Mouse (Mus musculus): ENCODE measurements around the gene Slc16a2.

- TF ChIP-seq CTCF (IDR thresholded peaks at IDR 0.05; ENCODE audit: low read depth) = no peak
- TF ChIP-seq EP300 (IDR thresholded peaks at IDR 0.05; ENCODE audit: low read depth) = no peak
These were observed 24.8 kb downstream of the Slc16a2 start for GRCm38 (mm10) chrX:103796961-103797360.

Measured in liver, embryonic 14.5 days (tissue).